Mouse (Mus musculus) embryonic facial prominence, embryonic 10.5 days (tissue): Measurements from ENCODE around the gene Sparcl1. TPM values are rescaled to one million over a fixed set of nuclear protein-coding genes. Genes with fewer than 3 reads are reported as not detected.

Source experiments
- DNase-seq: peaks from one replicate; pipeline ENCODE4 v3.0.0-alpha.2; 2017; ENCODE audit warnings: low spot score
- H3K27ac ChIP-seq: fragments of 300-500 bp; sonication (generic); replicated peaks from 2 replicates; pipeline ENCODE4 v1.5.1; 2016; ENCODE audit warnings: mild to moderate bottlenecking
- H3K27me3 ChIP-seq: fragments of 300-500 bp; sonication (generic); replicated peaks from 2 replicates; pipeline ENCODE4 v1.6.1; 2016; ENCODE audit warnings: low read depth, mild to moderate bottlenecking; ENCODE audit not compliant: poor library complexity, severe bottlenecking
- H3K36me3 ChIP-seq: fragments of 300-500 bp; sonication (generic); replicated peaks from 2 replicates; pipeline ENCODE4 v1.6.1; 2016; ENCODE audit warnings: mild to moderate bottlenecking, moderate library complexity
- H3K4me1 ChIP-seq: fragments of 300-500 bp; sonication (generic); 2 replicates; pipeline ENCODE4 v1.6.1; 2016
- H3K4me3 ChIP-seq: fragments of 300-500 bp; sonication (generic); 2 replicates; pipeline ENCODE4 v1.5.1; 2016; ENCODE audit warnings: mild to moderate bottlenecking, moderate library complexity
- H3K9me3 ChIP-seq: fragments of 300-500 bp; sonication (generic); 2 replicates; pipeline ENCODE4 v1.6.1; 2016; ENCODE audit warnings: mild to moderate bottlenecking
- WGBS: fragments of 180-500 bp; shearing (Covaris S2); methylation state at CpG from one replicate; pipeline ENCODE4 v1.1.7; 2016; 5-methylcytosine and 5-hydroxymethylcytosine counted together
- polyA plus RNA-seq: library from polyadenylated mRNA; unstranded; fragments of >200 nt; fragmentation: Nextera tagmentation; extraction: Ambion mirVana; gene quantifications from 2 replicates; pipeline ENCODE4 v1.2.1, GENCODE M21; 2016

The Sparcl1 gene
- polyA plus RNA-seq: 26.5 and 28.3 TPM in 2 replicates

DNA sequence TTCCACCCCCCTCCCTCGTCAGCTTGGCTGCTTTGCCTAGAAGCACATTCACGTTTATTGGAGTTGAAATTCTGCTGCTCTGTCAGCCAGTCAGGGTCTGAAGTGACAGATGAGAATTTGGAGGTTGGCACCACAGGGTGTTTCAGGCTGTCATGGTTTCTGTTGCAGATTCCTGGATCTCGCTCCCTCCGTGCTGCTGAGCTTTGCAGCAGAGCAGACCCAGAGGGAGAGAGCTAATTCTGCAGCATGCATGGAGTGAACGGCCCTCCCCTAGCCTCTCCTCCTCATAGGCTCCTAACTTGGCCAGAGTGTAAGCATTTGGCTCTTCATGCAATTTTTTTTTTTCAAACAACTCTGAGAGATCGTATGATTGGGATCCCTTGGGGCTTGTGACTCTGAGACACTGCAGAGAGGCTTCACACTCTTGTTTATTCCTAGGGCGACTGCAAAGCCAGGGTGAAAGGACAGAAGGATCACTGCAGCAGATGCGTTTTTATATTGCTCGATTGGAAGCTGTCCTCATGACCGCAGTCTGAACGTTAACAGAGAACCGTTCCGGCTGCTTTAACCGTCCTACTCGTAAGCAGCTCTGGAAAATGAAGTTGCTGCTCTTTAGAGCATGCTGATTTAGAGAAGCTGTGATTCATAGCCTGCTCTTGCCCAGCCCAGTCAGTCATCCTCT is at the start of gene Sparcl1:
Gene Sparcl1, minus strand, starts transcription at position 243 of the 682 bp plus-strand sequence.
- Histone ChIP-seq H3K4me1 (peaks cover 60% of the 10 kb centered on the region), H3K27ac (peak within 1 kb of the TSS; percentile 87), H3K4me3 (peak within 1 kb of the TSS; percentile 43), H3K9me3 (no peaks in the 10 kb centered on the region), H3K36me3 (no peaks in the 10 kb centered on the region), H3K27me3 (no peaks in the 10 kb centered on the region)
- peak; percentile 39 for DNase-seq
- WGBS: 38% methylated on average over 15 of the region's 15 CpGs

DNA sequence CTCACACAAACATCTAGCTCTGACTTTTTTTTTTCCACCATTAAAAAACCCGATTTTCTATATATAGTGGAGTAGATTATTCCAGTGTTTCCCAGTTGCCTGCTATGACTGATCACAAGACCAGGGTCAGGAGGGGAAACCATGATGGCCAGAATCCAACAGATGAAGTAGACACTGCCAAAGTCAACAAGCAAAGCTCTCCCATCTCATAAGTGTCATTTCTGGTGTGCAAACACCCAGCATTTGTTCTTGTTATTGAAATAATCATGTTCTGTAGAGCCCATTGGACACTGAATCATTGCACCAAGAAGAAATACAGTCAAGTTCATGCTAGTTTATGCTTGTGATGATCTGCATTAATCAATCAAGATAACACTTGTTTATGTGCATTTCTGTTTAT is 47.9 kb upstream of the Sparcl1 start:
- 86% methylated on average over 1 of the region's 1 CpGs for WGBS
- Histone ChIP-seq H3K4me3 (no peak overlapping the region), H3K27ac (no peak overlapping the region), H3K36me3 (no peaks in the 10 kb centered on the region), H3K9me3 (no peaks in the 10 kb centered on the region), H3K27me3 (no peaks in the 10 kb centered on the region), H3K4me1 (no peaks in the 10 kb centered on the region)
- no peak for DNase-seq

DNA sequence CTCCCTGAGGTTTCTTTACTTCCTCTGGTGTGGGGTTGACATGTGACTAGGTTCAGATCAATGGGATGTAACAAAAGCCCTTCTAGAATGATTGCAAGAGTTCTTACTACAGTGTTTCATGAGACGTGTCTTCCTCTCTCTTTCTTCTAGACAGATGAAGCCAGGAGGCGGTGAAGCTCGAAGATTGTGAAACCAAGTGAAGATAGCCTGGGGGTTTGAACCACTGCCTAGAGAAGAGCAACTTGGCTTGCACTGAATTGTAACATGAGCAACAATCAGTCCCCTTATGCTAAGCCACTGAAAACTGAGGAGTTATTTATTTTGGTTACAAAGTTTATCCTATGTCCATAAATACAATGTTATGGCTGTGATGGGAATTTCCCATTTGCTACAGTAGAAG is 47.0 kb upstream of the Sparcl1 start:
- H3K4me1 ChIP-seq: no peaks in the 10 kb centered on the region
- H3K27ac ChIP-seq: no peak overlapping the region
- H3K9me3 ChIP-seq: no peaks in the 10 kb centered on the region
- H3K36me3 ChIP-seq: no peaks in the 10 kb centered on the region
- 69% methylated on average over 3 of the region's 3 CpGs for WGBS
- H3K27me3 ChIP-seq: no peaks in the 10 kb centered on the region
- no peak for DNase-seq
- no peak overlapping the region for H3K4me3 ChIP-seq

DNA sequence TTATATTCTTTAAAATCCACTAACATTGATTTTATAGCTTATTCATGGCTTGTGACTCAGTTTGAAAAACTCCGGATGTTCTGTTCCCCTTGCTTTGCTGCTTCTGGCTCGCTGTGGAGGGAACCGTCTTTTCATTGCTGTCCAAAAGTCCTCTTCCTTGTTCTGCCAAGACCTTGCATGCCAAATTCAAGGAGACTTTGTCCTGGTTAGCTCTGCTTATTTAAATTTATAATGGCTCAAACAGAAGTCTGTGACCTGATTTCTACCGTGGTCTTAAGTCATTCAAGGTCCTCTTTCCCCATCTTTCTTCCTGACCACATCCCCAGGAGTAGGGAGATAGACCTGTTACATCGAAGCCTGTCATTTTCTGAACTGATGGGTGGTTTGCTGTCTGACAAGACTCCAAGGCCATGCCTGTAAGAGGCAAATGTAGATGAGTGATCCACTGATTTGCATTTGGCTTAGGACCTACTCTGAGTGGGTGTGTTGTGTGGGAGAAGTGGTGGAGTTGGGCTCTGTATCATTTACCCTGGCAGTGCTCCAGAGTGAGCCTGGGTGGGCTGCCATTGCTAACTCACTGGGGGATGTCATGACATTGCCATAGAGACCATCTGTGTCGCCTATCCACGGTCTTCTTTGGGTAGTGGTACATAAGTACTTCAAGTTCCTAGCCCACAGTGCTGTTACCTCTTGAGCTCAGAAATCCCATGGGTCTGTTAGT is 45.0 kb upstream of the Sparcl1 start:
- Histone ChIP-seq H3K4me3 (no peak overlapping the region), H3K27ac (no peak overlapping the region), H3K27me3 (no peaks in the 10 kb centered on the region), H3K36me3 (no peaks in the 10 kb centered on the region), H3K9me3 (no peaks in the 10 kb centered on the region), H3K4me1 (no peaks in the 10 kb centered on the region)
- no peak for DNase-seq
- WGBS: 88% methylated on average over 7 of the region's 7 CpGs

DNA sequence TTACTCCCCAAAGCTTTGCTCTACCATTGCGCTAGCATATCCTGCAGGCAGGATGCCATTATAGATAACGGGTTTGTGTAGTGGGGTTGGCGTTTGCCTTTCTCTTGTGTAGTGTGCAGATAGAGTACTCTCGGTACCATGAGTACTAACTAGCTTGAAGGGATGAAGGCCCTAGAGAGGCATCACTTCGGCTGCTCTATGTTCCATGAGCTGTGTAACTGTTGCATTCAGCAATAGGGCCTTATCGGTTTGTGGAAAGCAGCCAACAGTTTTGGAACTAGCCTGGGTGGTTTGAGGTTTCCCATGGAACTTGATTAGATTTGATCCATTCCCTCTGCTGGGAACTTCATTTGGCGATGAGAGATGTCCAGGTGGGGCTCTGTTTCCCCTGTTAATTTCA is 44.2 kb upstream of the Sparcl1 start:
- no peak overlapping the region for H3K4me3 ChIP-seq
- 95% methylated on average over 7 of the region's 7 CpGs for WGBS

DNA sequence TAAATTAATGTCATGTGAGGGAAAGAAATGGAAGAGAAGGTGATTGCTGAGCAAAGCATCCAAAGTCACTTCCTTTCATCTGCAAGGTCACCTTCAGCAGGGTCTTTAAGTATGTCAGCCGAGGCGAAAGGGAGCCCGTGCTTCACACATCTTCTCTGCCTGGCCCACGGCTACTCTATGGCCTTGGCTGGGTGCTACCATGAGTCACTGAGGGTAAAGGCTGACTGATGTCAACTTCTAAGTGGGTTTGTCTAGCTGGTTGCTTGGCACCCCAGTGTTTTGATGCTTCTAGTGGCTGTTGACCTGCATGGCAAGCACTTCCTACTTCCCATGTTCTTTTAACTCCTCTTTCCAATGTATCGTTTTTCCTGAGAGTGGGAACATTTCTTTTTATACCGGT is 36.7 kb upstream of the Sparcl1 start:
- 95% methylated on average over 6 of the region's 6 CpGs for WGBS
- Histone ChIP-seq H3K9me3 (no peaks in the 10 kb centered on the region), H3K4me1 (0 out of 2 replicates have a peak, but pooled peaks cover 5% of the 10 kb centered on the region), H3K4me3 (no peak overlapping the region), H3K27ac (no peak overlapping the region), H3K36me3 (no peaks in the 10 kb centered on the region), H3K27me3 (no peaks in the 10 kb centered on the region)
- DNase-seq: no peak

More for the DNA sequence above, 44.2 kb upstream of the Sparcl1 start:
- Histone ChIP-seq H3K4me1 (no peaks in the 10 kb centered on the region), H3K9me3 (no peaks in the 10 kb centered on the region), H3K27me3 (no peaks in the 10 kb centered on the region), H3K36me3 (no peaks in the 10 kb centered on the region), H3K27ac (no peak overlapping the region)
- no peak for DNase-seq

DNA sequence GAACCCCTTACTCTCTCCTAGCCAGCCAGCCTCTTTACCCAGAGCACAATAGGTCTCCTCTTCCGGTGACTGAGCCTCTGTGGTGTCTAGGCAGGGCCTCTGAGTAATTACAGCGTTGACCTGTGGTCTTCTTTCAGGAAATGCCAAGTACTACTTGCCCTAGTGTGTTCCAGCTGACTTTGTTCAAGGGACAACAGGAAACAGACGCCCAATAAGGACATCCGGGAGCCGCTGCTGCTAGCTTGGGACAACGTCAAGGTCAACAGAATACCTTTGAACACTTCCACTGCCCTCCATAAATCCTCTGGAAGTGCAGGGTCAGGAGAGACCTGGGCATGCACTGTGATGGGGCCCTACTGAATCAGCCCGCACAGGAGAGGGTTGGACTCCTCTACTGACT is 35.8 kb upstream of the Sparcl1 start:
- WGBS: 48% methylated on average over 7 of the region's 7 CpGs
- Histone ChIP-seq H3K4me3 (no peak overlapping the region), H3K9me3 (no peaks in the 10 kb centered on the region), H3K27me3 (no peaks in the 10 kb centered on the region), H3K27ac (no peak overlapping the region; the same call in 1 of the 2 replicates), H3K36me3 (no peaks in the 10 kb centered on the region), H3K4me1 (0 out of 2 replicates have a peak, but pooled peaks cover 5% of the 10 kb centered on the region)
- DNase-seq: peak; percentile 17

DNA sequence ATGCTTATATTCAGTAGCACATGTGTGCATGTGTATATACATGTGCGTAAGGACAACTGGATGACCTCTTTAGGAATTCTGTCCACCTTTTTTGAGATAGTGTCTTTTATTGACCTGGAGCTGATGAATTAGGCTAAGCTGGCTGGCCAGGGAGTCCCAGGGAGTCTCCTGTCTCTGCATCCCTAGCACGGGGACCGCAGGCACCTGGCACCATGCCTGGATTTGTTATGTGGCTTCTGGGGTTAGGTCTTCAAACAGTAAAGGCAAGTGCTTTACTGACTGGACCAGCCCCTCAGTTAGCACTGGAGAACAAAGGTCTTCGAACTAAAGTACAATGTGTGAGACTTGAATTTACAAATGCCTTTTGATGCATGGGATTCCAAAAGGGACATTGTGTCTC is 30.5 kb upstream of the Sparcl1 start:
- H3K36me3 ChIP-seq: no peaks in the 10 kb centered on the region
- 92% methylated on average over 4 of the region's 4 CpGs for WGBS
- no peaks in the 10 kb centered on the region for H3K9me3 ChIP-seq
- DNase-seq: no peak
- H3K4me1 ChIP-seq: no peaks in the 10 kb centered on the region
- no peak overlapping the region for H3K27ac ChIP-seq
- H3K4me3 ChIP-seq: no peak overlapping the region
- H3K27me3 ChIP-seq: no peaks in the 10 kb centered on the region

DNA sequence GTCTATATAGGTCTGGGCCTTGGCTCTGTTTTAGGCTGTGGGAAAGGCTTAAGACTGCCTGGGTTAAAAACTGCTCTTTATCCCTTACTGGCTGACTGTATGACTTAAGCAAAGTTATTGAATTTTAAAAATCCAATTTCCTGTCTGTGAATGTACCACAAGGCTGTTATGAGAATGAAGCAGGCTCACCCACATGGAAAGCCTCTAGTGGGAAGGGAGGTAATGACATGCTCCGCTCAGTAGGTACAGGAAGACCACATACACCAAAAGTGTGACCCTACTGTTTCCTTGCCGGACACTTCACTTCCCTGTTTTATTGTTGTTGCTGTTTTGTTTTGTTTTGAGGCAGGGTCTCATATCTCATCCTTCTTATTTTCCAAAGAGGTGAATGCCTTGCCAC is 27.5 kb upstream of the Sparcl1 start:
- H3K9me3 ChIP-seq: no peaks in the 10 kb centered on the region
- DNase-seq: no peak
- WGBS: 78% methylated on average over 2 of the region's 2 CpGs

DNA sequence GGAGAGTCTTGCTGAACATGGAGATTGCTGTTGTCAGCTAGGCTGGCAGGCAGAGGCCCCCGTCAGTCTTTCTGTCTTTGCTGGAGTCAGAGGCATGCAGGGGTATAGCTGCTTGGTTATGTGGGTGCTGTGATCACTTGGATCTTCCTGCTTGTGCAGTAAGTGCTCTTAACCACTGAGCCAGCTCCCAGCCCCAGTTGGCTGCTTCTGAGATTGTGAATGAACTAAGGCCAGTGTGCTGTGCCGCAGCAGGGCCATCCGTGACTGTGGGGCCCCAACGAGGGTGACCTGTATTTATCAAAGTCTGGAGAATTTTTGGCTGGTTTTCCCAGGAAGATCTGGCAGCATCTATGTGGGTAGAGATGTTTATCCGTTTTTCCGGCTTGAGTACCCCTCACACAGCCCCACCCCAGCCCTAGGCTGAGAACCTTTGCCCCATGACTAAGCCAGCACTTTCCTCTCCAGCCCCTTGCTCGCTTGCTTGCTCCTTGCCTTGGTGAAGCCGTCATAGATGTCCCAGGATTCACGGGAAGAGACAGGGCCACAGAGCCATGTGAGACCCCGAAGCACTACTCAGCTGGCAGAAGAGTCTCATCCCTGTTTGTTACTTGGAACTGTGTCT is 24.5 kb upstream of the Sparcl1 start:
- Histone ChIP-seq H3K4me1 (peaks cover 3% of the 10 kb centered on the region; the same call in 1 of the 2 replicates), H3K36me3 (no peaks in the 10 kb centered on the region), H3K27ac (0 out of 2 replicates have a peak overlapping the region, but pooled peaks have one; percentile 8), H3K4me3 (no peak overlapping the region), H3K9me3 (no peaks in the 10 kb centered on the region), H3K27me3 (no peaks in the 10 kb centered on the region)
- DNase-seq: no peak
- 75% methylated on average over 10 of the region's 10 CpGs for WGBS

More for the DNA sequence above, 27.5 kb upstream of the Sparcl1 start:
- H3K36me3 ChIP-seq: no peaks in the 10 kb centered on the region
- peaks cover 3% of the 10 kb centered on the region; the same call in 1 of the 2 replicates for H3K4me1 ChIP-seq
- H3K4me3 ChIP-seq: no peak overlapping the region
- H3K27ac ChIP-seq: no peak overlapping the region
- H3K27me3 ChIP-seq: no peaks in the 10 kb centered on the region

DNA sequence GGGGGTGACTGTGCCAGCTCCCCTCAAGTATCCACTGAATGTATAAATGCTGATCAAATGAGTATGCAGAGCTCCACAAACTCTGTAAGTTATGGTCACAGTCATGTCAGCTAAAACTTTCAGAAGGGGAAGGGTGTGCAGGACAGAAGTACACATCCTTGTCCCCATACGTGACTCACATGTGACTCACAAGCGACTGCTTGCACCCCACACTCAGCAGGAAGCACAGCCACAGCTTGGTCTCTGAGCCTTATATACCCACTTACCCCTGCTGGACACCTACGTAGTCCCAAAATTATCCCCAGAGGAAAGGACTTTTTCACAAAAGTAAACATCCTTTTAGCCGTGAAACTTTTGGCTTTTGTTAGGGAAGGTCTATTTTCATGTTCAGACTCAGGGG is 20.2 kb upstream of the Sparcl1 start:
- Histone ChIP-seq H3K27me3 (no peaks in the 10 kb centered on the region), H3K4me1 (peaks cover 6% of the 10 kb centered on the region), H3K27ac (no peak overlapping the region), H3K9me3 (no peaks in the 10 kb centered on the region), H3K36me3 (no peaks in the 10 kb centered on the region), H3K4me3 (no peak overlapping the region)
- 79% methylated on average over 4 of the region's 4 CpGs for WGBS
- DNase-seq: no peak

DNA sequence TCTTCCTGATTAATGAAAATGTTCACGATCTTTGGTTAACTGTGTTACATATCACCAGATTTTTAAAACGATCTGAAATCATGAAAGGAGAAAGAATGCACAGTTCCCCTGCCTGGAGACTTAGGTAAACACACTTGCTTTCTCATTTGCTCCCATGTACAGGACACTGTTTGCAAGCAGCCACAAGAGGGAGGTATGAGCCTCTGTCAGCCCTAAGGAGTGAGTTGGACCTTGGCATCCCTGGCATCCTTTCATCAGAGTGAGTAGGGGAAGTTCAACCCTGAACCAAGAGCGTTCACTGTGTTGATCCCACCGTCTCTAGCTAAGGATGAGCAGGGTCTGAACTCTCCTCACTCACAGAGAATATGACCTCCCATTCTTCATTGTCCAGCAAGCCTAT is 18.0 kb upstream of the Sparcl1 start:
- Histone ChIP-seq H3K36me3 (no peaks in the 10 kb centered on the region), H3K27me3 (no peaks in the 10 kb centered on the region), H3K9me3 (no peaks in the 10 kb centered on the region), H3K4me3 (no peak overlapping the region), H3K27ac (no peak overlapping the region), H3K4me1 (peaks cover 20% of the 10 kb centered on the region)
- no peak for DNase-seq
- WGBS: 70% methylated on average over 4 of the region's 4 CpGs
